Mouse (Mus musculus) midbrain, embryonic 14.5 days (tissue): ENCODE results near the gene Ppp2r1b. TPM values are rescaled to one million over a fixed set of nuclear protein-coding genes. Genes with fewer than 3 reads are reported as not detected.
"Not testable (repeated sequence)": the region's sequence is repeated elsewhere in the genome, so short reads cannot be mapped to it uniquely, and the experiment has no call there.

ENCODE experiments used
- ATAC-seq: fragments of 200-750 bp; cut with Nextera tagmentation; 2 replicates; pipeline ENCODE4 v1.8.0; 2017; ENCODE audit warnings: moderate number of reproducible peaks, moderate library complexity; ENCODE audit not compliant: low FRiP score, low TSS enrichment
- DNase-seq: peaks from one replicate; pipeline ENCODE4 v3.0.0-alpha.2; 2015
- H3K27ac ChIP-seq: fragments of 300-500 bp; sonication (generic); replicated peaks from 2 replicates; pipeline ENCODE4 v1.5.1; 2014; ENCODE audit warnings: mild to moderate bottlenecking, low read depth, low read length, moderate library complexity
- H3K27me3 ChIP-seq: fragments of 300-500 bp; sonication (generic); 2 replicates; pipeline ENCODE4 v1.6.1; 2014; ENCODE audit warnings: low read length, control low read depth, mixed read lengths; ENCODE audit not compliant: control insufficient read depth, insufficient read depth
- H3K36me3 ChIP-seq: fragments of 300-500 bp; sonication (generic); 2 replicates; pipeline ENCODE4 v1.6.1; 2014; ENCODE audit warnings: low read length, control low read depth; ENCODE audit not compliant: control insufficient read depth, insufficient read depth
- H3K4me1 ChIP-seq: fragments of 300-500 bp; sonication (generic); 2 replicates; pipeline ENCODE4 v1.6.1; 2014; ENCODE audit warnings: mild to moderate bottlenecking, antibody characterized with exemption, low read length, control low read depth; ENCODE audit not compliant: control insufficient read depth, insufficient read depth
- H3K4me2 ChIP-seq: fragments of 300-500 bp; sonication (generic); 2 replicates; pipeline ENCODE4 v1.6.1; 2014; ENCODE audit warnings: mild to moderate bottlenecking, low read length, moderate library complexity
- H3K4me3 ChIP-seq: fragments of 300-500 bp; sonication (generic); replicated peaks from 2 replicates; pipeline ENCODE4 v1.5.1; 2014; ENCODE audit warnings: low read depth, low read length
- H3K9ac ChIP-seq: fragments of 300-500 bp; sonication (generic); replicated peaks from 2 replicates; pipeline ENCODE4 v1.6.1; 2014; ENCODE audit warnings: mild to moderate bottlenecking, low read length, moderate library complexity
- H3K9me3 ChIP-seq: fragments of 300-500 bp; sonication (generic); 2 replicates; pipeline ENCODE4 v1.6.1; 2016; ENCODE audit warnings: low read length, control low read depth, mixed read lengths; ENCODE audit not compliant: control insufficient read depth
- WGBS: fragments of 180-500 bp; shearing (Covaris S2); extraction: QIAGEN DNeasy Blood & Tissue Kit; methylation state at CpG from one replicate; pipeline ENCODE4 v1.1.7; 2014; 5-methylcytosine and 5-hydroxymethylcytosine counted together
- polyA plus RNA-seq: library from polyadenylated mRNA; unstranded; fragments of >200 nt; fragmentation: Nextera tagmentation; extraction: Ambion mirVana; gene quantifications from 2 replicates; pipeline ENCODE4 v1.2.1, GENCODE M21; 2014

Gene Ppp2r1b
- polyA plus RNA-seq, 1 experiment from 2014 or later: 47.8 TPM

- H3K27ac ChIP-seq: no peak overlapping the region
- ATAC-seq (no peak), DNase-seq (no peak)
- no peaks in the 10 kb centered on the region for H3K4me1 ChIP-seq
- no peaks in the 10 kb centered on the region for H3K27me3 ChIP-seq
- no peaks in the 10 kb centered on the region for H3K9me3 ChIP-seq
- 90% methylated on average over 5 of the region's 5 CpGs for WGBS
- H3K9ac ChIP-seq: no peak overlapping the region
- peaks cover 14% of the 10 kb centered on the region; the same call in 1 of the 2 replicates for H3K36me3 ChIP-seq
- no peak overlapping the region for H3K4me3 ChIP-seq
- H3K4me2 ChIP-seq: no peak overlapping the region
Observed at GRCm38 (mm10) chr9:50831514-50831913, 13.6 kb upstream of the Ppp2r1b start.

DNA sequence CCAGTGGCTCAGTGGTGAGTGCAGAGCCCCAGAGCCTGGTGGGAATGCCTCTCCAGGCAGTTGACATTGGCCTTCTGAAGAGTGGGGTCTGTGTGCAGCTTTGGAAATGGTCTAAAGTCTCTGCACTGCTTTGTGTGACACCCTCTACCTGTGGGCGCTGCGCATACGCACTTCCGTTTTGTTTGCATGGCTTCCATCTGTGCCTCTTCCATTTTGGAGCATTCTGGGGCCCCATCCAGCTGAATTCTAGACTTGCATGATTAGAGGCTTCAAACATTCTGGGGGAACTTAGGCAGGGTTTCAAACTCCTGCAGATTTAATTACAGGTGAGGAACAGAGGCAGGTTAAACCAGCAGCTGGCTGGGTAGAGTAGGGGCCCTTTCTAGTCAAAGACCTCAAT, 12.9 kb upstream of the Ppp2r1b start:
- no peak overlapping the region for H3K9ac ChIP-seq
- H3K9me3 ChIP-seq: no peaks in the 10 kb centered on the region
- no peak overlapping the region for H3K4me3 ChIP-seq
- H3K4me2 ChIP-seq: no peak overlapping the region
- ATAC-seq: no peak
- no peak overlapping the region for H3K27ac ChIP-seq
- WGBS: 98% methylated on average over 4 of the region's 4 CpGs
- DNase-seq: no peak
- H3K36me3 ChIP-seq: peaks cover 14% of the 10 kb centered on the region; the same call in 1 of the 2 replicates
- H3K4me1 ChIP-seq: no peaks in the 10 kb centered on the region
- H3K27me3 ChIP-seq: no peaks in the 10 kb centered on the region

DNA sequence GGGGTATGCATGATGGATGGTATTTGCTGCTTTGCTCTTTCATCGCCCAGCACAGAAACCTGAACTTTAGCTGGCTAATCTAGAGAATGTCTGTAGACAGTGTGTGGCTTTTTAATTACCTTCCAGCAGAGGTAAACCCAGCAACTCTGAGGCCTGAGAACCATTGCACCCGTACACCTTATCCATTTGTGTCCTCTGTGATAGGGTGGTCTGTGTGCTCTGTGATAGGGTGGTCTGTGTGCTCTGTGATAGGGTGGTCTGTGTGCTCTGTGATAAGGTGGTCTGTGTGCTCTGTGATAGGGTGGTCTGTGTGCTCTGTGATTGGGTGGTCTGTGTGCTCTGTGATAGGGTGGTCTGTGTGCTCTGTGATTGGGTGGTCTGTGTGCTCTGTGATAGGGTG, 12.5 kb upstream of the Ppp2r1b start:
- H3K9ac ChIP-seq, H3K4me2 ChIP-seq, ATAC-seq, H3K9me3 ChIP-seq, H3K27ac ChIP-seq, H3K4me3 ChIP-seq, H3K27me3 ChIP-seq, DNase-seq, H3K4me1 ChIP-seq: not testable (repeated sequence)
- WGBS: 97% methylated on average over 2 of the region's 2 CpGs
- H3K36me3 ChIP-seq: peaks cover 14% of the 10 kb centered on the region; the same call in 1 of the 2 replicates

GRCm38 (mm10) chr9:50833786-50834185, 11.3 kb upstream of the Ppp2r1b start:
- Histone ChIP-seq H3K4me1 (no peaks in the 10 kb centered on the region), H3K9ac (no peak overlapping the region), H3K4me3 (no peak overlapping the region), H3K27me3 (no peaks in the 10 kb centered on the region), H3K27ac (no peak overlapping the region), H3K36me3 (peaks cover 9% of the 10 kb centered on the region; the same call in 1 of the 2 replicates), H3K9me3 (no peaks in the 10 kb centered on the region), H3K4me2 (no peak overlapping the region)
- DNase-seq (no peak), ATAC-seq (no peak)
- 91% methylated on average over 8 of the region's 8 CpGs for WGBS

DNA sequence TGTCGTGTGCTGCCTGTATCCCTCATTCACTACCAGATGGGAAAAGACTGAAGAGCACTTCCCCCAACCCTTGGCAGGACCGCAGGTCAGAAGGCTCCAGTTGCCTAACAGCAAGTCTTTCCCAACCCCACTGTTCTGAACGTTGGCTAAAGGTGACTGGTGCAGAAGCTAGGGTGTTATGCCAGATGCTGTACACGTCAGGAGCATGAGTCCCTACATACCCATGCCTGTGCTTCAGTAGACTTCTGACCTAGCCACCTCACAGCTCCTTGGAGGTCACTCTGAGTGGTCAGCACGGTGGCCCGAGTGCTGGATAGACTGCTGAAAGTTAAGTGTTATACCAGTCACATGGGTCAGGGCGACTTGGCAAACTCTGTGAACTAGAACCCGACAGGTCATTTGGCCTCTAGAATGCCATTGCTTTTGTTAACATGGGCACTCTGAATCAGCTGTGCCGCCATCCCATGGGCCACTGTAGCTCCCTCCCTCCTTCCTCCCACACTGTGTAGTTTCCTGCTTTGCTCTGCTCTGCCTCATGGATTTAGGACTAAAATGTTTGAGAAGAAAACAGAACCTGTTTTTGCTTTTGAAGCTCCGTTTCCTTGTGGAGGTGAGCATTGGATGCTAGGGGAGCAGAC, 9.9 kb upstream of the Ppp2r1b start:
- Histone ChIP-seq H3K36me3 (peaks cover 9% of the 10 kb centered on the region; the same call in 1 of the 2 replicates), H3K4me2 (no peak overlapping the region), H3K9me3 (no peaks in the 10 kb centered on the region), H3K9ac (no peak overlapping the region), H3K27me3 (no peaks in the 10 kb centered on the region), H3K4me1 (no peaks in the 10 kb centered on the region), H3K27ac (no peak overlapping the region), H3K4me3 (no peak overlapping the region)
- DNase-seq: no peak
- 94% methylated on average over 10 of the region's 10 CpGs for WGBS
- ATAC-seq: no peak

- 79% methylated on average over 4 of the region's 4 CpGs for WGBS
- Histone ChIP-seq H3K4me2 (no peak overlapping the region), H3K27me3 (no peaks in the 10 kb centered on the region), H3K9ac (no peak overlapping the region), H3K4me3 (no peak overlapping the region), H3K27ac (no peak overlapping the region), H3K4me1 (no peaks in the 10 kb centered on the region), H3K9me3 (no peaks in the 10 kb centered on the region), H3K36me3 (peaks cover 9% of the 10 kb centered on the region; the same call in 1 of the 2 replicates)
- DNase-seq (no peak), ATAC-seq (no peak)
Observed at GRCm38 (mm10) chr9:50836097-50836496, 9.0 kb upstream of the Ppp2r1b start.

- no peak overlapping the region for H3K4me3 ChIP-seq
- H3K4me1 ChIP-seq: no peaks in the 10 kb centered on the region
- ATAC-seq (no peak), DNase-seq (no peak)
- H3K36me3 ChIP-seq: peaks cover 25% of the 10 kb centered on the region
- H3K4me2 ChIP-seq: no peak overlapping the region
- H3K27ac ChIP-seq: no peak overlapping the region
- no peaks in the 10 kb centered on the region for H3K27me3 ChIP-seq
- H3K9me3 ChIP-seq: no peaks in the 10 kb centered on the region
- WGBS: 90% methylated on average over 13 of the region's 13 CpGs
- H3K9ac ChIP-seq: no peak overlapping the region
Observed at GRCm38 (mm10) chr9:50841079-50841789, 3.9 kb upstream of the Ppp2r1b start.

DNA sequence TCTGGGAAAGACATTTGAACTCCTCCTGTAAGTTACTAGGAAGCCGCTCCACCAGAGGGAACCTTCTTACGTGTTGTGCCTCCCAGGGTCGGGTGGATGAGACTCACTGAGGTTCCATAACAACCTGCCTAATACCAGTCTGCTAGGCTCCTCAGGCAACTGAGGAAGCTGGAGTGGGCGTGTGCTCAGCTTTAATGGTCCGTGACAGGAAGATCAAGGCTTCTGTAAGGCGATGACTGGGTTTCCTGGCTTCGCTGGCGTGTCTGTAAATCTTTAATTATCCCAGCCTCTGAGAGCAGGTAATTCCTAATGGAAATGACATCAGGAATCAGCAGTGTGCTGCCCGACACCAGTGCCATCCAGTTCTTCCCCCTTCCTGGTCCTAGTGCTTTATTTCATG, 446 bp downstream of the Ppp2r1b start:
- no peak for DNase-seq
- WGBS: 57% methylated on average over 9 of the region's 9 CpGs
- Histone ChIP-seq H3K27ac (no peak overlapping the region), H3K9ac (no peak overlapping the region), H3K36me3 (peaks cover 25% of the 10 kb centered on the region), H3K27me3 (no peaks in the 10 kb centered on the region), H3K4me2 (no peak overlapping the region), H3K4me3 (no peak overlapping the region), H3K4me1 (no peaks in the 10 kb centered on the region), H3K9me3 (no peaks in the 10 kb centered on the region)
- ATAC-seq: no peak

GRCm38 (mm10) chr9:50847133-50847532, 2.0 kb downstream of the Ppp2r1b start:
- no peak for ATAC-seq
- DNase-seq: no peak
- H3K9ac ChIP-seq: no peak overlapping the region
- H3K4me1 ChIP-seq: no peaks in the 10 kb centered on the region
- H3K27ac ChIP-seq: no peak overlapping the region
- H3K4me3 ChIP-seq: no peak overlapping the region
- H3K4me2 ChIP-seq: no peak overlapping the region
- H3K27me3 ChIP-seq: no peaks in the 10 kb centered on the region
- peaks cover 21% of the 10 kb centered on the region for H3K36me3 ChIP-seq
- WGBS: 87% methylated on average over 6 of the region's 6 CpGs
- no peaks in the 10 kb centered on the region for H3K9me3 ChIP-seq
